In genomic region chr5:124891921-124892370, GRCm38 (mm10) we compare ENCODE assay signal across 12 mouse cellular contexts. TPM values are rescaled to one million over a fixed set of nuclear protein-coding genes. Genes with fewer than 3 reads are reported as not detected.
DNase-seq lines count a peak whose midpoint lies in the region; ATAC-seq and TF ChIP-seq lines count a peak whose summit lies in the region.
"Had no signal": no experiment of that assay in that cellular context is flagged by ENCODE, and none has a peak within 500 bp of the region (broad histone marks: within the 10 kb centered on the region; RNA-seq: fewer than 3 reads in every experiment).

No protein-coding gene starts in this region.

- no peaks in the 10 kb centered on the region for H3K27me3 ChIP-seq in heart, embryonic 10.5 days (ENCODE audit: insufficient read depth, poor library complexity, severe bottlenecking)
- no peaks in the 10 kb centered on the region for H3K27me3 ChIP-seq in heart, adult 2 months (ENCODE audit: control insufficient read depth, insufficient read depth, low read length)
- H3K27me3 ChIP-seq in embryonic facial prominence, embryonic 10.5 days (replicated peaks; ENCODE audit: low read depth, poor library complexity, severe bottlenecking): no peaks in the 10 kb centered on the region
- no peaks in the 10 kb centered on the region for H3K27me3 ChIP-seq in liver, embryonic 12.5 days (replicated peaks)
- H3K27me3 ChIP-seq: lung, embryonic 15.5 days had no signal

- H3K79me2 ChIP-seq in heart, adult 2 months (replicated peaks; ENCODE audit: control insufficient read depth, insufficient read depth, low read length): no peaks in the 10 kb centered on the region

- 65% methylated on average over 3 of the region's 3 CpGs for WGBS in heart, embryonic 10.5 days
- 25% methylated on average over 3 of the region's 3 CpGs for WGBS in heart, adult 2 months
- 58% methylated on average over 3 of the region's 3 CpGs for whole genome bisulfite sequencing in embryonic facial prominence, embryonic 10.5 days
- 60% methylated on average over 3 of the region's 3 CpGs for WGBS in liver, embryonic 12.5 days (ENCODE audit: insufficient replicate concordance)

- H3K27ac ChIP-seq in heart, embryonic 10.5 days: 0 out of 2 replicates have a peak overlapping the region, but pooled peaks have one; percentile 18
- no peak overlapping the region for H3K27ac ChIP-seq in heart, adult 2 months
- H3K27ac ChIP-seq in embryonic facial prominence, embryonic 10.5 days (replicated peaks): no peak overlapping the region
- no peak overlapping the region for H3K27ac ChIP-seq in liver, embryonic 12.5 days
- H3K27ac ChIP-seq: lung, embryonic 15.5 days had no signal

- TF ChIP-seq EP300 in heart, adult 2 months (IDR thresholded peaks at IDR 0.05; ENCODE audit: insufficient read depth, low read depth, low read length): no peak

- no peak for DNase-seq in heart, embryonic 10.5 days (ENCODE audit: low spot score)
- DNase-seq in heart, adult 2 months: no peak
- peak; percentile 57 for DNase-seq in 416B (ENCODE audit: low read depth)
- peak; percentile 21 for DNase-seq in embryonic facial prominence, embryonic 10.5 days (ENCODE audit: low spot score)
- DNase-seq in right cerebral cortex, adult 2 months (ENCODE audit: low spot score in 2 of 2): no peak
- DNase-seq in left cerebral cortex, adult 9 months (ENCODE audit: low spot score in 2 of 2): no peak
- no peak for DNase-seq in cerebellum, adult 9-11 months
- DNase-seq: cerebellum, postnatal 36 days; kidney, adult 9 months had no signal

- intact Hi-C loops in heart, adult 2 months (cut with DNase I): no loop called here

- no peak overlapping the region for H3K4me2 ChIP-seq in liver, embryonic 12.5 days
- H3K4me2 ChIP-seq: heart, embryonic 11.5 days; lung, embryonic 15.5 days had no signal

- no peaks in the 10 kb centered on the region for H3K9me3 ChIP-seq in heart, embryonic 10.5 days
- no peaks in the 10 kb centered on the region for H3K9me3 ChIP-seq in embryonic facial prominence, embryonic 10.5 days
- no peaks in the 10 kb centered on the region for H3K9me3 ChIP-seq in liver, embryonic 12.5 days (replicated peaks)
- H3K9me3 ChIP-seq: lung, embryonic 15.5 days had no signal

- peaks cover 21% of the 10 kb centered on the region for H3K36me3 ChIP-seq in heart, embryonic 10.5 days
- H3K36me3 ChIP-seq in heart, adult 2 months (ENCODE audit: control insufficient read depth, insufficient read depth, low read length): no peaks in the 10 kb centered on the region
- peaks cover 34% of the 10 kb centered on the region for H3K36me3 ChIP-seq in embryonic facial prominence, embryonic 10.5 days (replicated peaks)
- H3K36me3 ChIP-seq in liver, embryonic 12.5 days: peaks cover 17% of the 10 kb centered on the region

- no peak overlapping the region for H3K4me3 ChIP-seq in heart, embryonic 10.5 days
- H3K4me3 ChIP-seq in heart, adult 2 months: no peak overlapping the region
- H3K4me3 ChIP-seq in embryonic facial prominence, embryonic 10.5 days: no peak overlapping the region
- H3K4me3 ChIP-seq in liver, embryonic 12.5 days: no peak overlapping the region
- H3K4me3 ChIP-seq: lung, embryonic 15.5 days had no signal

- no peak overlapping the region for H3K9ac ChIP-seq in heart, adult 2 months (ENCODE audit: low read depth, low read length)
- no peak overlapping the region for H3K9ac ChIP-seq in liver, embryonic 12.5 days
- H3K9ac ChIP-seq: lung, embryonic 15.5 days had no signal

- no peak for TF ChIP-seq CTCF in heart, adult 2 months (IDR thresholded peaks at IDR 0.05)

- no peak for TF ChIP-seq POLR2A in heart, adult 2 months (IDR thresholded peaks at IDR 0.05; ENCODE audit: insufficient read depth, low read depth, low read length)

- H3K4me1 ChIP-seq in heart, embryonic 10.5 days: peaks cover 38% of the 10 kb centered on the region
- H3K4me1 ChIP-seq in heart, adult 2 months (ENCODE audit: control insufficient read depth, insufficient read depth, low read length): peaks cover 4% of the 10 kb centered on the region
- H3K4me1 ChIP-seq in embryonic facial prominence, embryonic 10.5 days: peaks cover 29% of the 10 kb centered on the region
- 0 out of 2 replicates have a peak, but pooled peaks cover 11% of the 10 kb centered on the region for H3K4me1 ChIP-seq in liver, embryonic 12.5 days

- ATAC-seq in liver, embryonic 12.5 days: peak; percentile 48

RNA-seq across cellular contexts. Expression of gene Zfp664, which starts 29.5 kb away (rescaled TPM):
- 61.4 and 91.2 TPM in 2 replicates for polyA plus RNA-seq in heart, embryonic 10.5 days (2016; fragmentation: Nextera tagmentation; extraction: Ambion mirVana)
- 10 to 100 TPM; 37.4 to 38.6 TPM for total RNA-seq in heart, adult 2 months (2021)
- polyA plus RNA-seq in heart, adult 2 months (2012; rRNA removed): 12.6 and 21.8 TPM in 2 replicates
- 162 and 171 TPM in 2 replicates for polyA plus RNA-seq in embryonic facial prominence, embryonic 10.5 days (2016; fragmentation: Nextera tagmentation; extraction: Ambion mirVana)
- polyA plus RNA-seq in liver, embryonic 12.5 days (2016; fragmentation: Nextera tagmentation; extraction: Ambion mirVana): 21.3 and 22.6 TPM in 2 replicates

RNA-seq across cellular contexts. Expression of gene Ccdc92, which starts 29.7 kb away (rescaled TPM):
- 5.0 and 7.8 TPM in 2 replicates for polyA plus RNA-seq in heart, embryonic 10.5 days (2016; fragmentation: Nextera tagmentation; extraction: Ambion mirVana)
- 1 to 10 TPM in 1 of 2 experiments, under 1 TPM in 1; 0.99 to 1.8 TPM for total RNA-seq in heart, adult 2 months (2021)
- 1.5 and 2.4 TPM in 2 replicates for polyA plus RNA-seq in heart, adult 2 months (2012; rRNA removed)
- polyA plus RNA-seq in embryonic facial prominence, embryonic 10.5 days (2016; fragmentation: Nextera tagmentation; extraction: Ambion mirVana): 12.1 and 13.8 TPM in 2 replicates
- polyA plus RNA-seq in liver, embryonic 12.5 days (2016; fragmentation: Nextera tagmentation; extraction: Ambion mirVana): 0.93 and 1.3 TPM in 2 replicates

Comparison
In these comparisons a context has a peak if more than half of its experiments do, and no peak if none do; other contexts are left out.
1. DNase-seq: peak in 416B (single experiment) and embryonic facial prominence, embryonic 10.5 days (single experiment); none in heart, embryonic 10.5 days (single experiment), heart, adult 2 months (0 of 2), right cerebral cortex, adult 2 months (0 of 2), left cerebral cortex, adult 9 months (0 of 2) and cerebellum, adult 9-11 months (single experiment).